Mouse (Mus musculus): ENCODE measurements around the gene Gfm1. TPM values are rescaled to one million over a fixed set of nuclear protein-coding genes. Genes with fewer than 3 reads are reported as not detected.

The Gfm1 gene
- total and polyA plus RNA-seq, 2 experiments from 2014 or later: 26.7 to 30.5 TPM

- TF ChIP-seq CTCF (IDR thresholded peaks at IDR 0.05; ENCODE audit: low read depth): no peak
- H3K4me3 ChIP-seq (ENCODE audit: low read length): no peak overlapping the region
- no peak for DNase-seq (ENCODE audit: low spot score)
- no peaks in the 10 kb centered on the region for H3K36me3 ChIP-seq (ENCODE audit: insufficient read depth, low read length)
- H3K4me1 ChIP-seq (ENCODE audit: insufficient read depth, low read length): no peaks in the 10 kb centered on the region
- 88% methylated on average over 6 of the region's 6 CpGs for WGBS
- no peaks in the 10 kb centered on the region for H3K27me3 ChIP-seq (ENCODE audit: insufficient read depth, low read length)
- H3K9me3 ChIP-seq (ENCODE audit: low read length): no peaks in the 10 kb centered on the region
- no peak for ATAC-seq
- no peak overlapping the region for H3K4me2 ChIP-seq (ENCODE audit: low read depth, low read length)
- no peak overlapping the region for H3K9ac ChIP-seq (replicated peaks; ENCODE audit: low read length)
- no peak overlapping the region for H3K27ac ChIP-seq
These were observed 94.9 kb downstream of the Gfm1 start for GRCm38 (mm10) chr3:67524768-67525167.

Other genes with a start within 250 kb of the Gfm1 start
- 2.1 and 5.5 TPM in 2 replicates for gene Mlf1, start 56.0 kb upstream of the Gfm1 start, total RNA-seq (2014; rRNA removed)
- gene Mlf1, start 56.0 kb upstream of the Gfm1 start, polyA plus RNA-seq (2015; fragmentation: Nextera tagmentation; extraction: Ambion mirVana): 30.2 and 31.1 TPM in 2 replicates
- gene Gm17402, start 54.9 kb upstream of the Gfm1 start, total RNA-seq (2014; rRNA removed): not detected in 2 replicates
- gene Gm17402, start 54.9 kb upstream of the Gfm1 start, polyA plus RNA-seq (2015; fragmentation: Nextera tagmentation; extraction: Ambion mirVana): not detected in 2 replicates
- 71.7 and 78.3 TPM in 2 replicates for gene Lxn, start 33.8 kb downstream of the Gfm1 start, total RNA-seq (2014; rRNA removed)
- 201 and 213 TPM in 2 replicates for gene Lxn, start 33.8 kb downstream of the Gfm1 start, polyA plus RNA-seq (2015; fragmentation: Nextera tagmentation; extraction: Ambion mirVana)
- 0.40 and 0.58 TPM in 2 replicates for gene Rarres1, start 85.4 kb downstream of the Gfm1 start, total RNA-seq (2014; rRNA removed)
- gene Rarres1, start 85.4 kb downstream of the Gfm1 start, polyA plus RNA-seq (2015; fragmentation: Nextera tagmentation; extraction: Ambion mirVana): 2.7 and 3.4 TPM in 2 replicates
- gene Mfsd1, start 152.6 kb downstream of the Gfm1 start, total RNA-seq (2014; rRNA removed): 31.0 and 35.0 TPM in 2 replicates
- gene Mfsd1, start 152.6 kb downstream of the Gfm1 start, polyA plus RNA-seq (2015; fragmentation: Nextera tagmentation; extraction: Ambion mirVana): 32.6 and 36.1 TPM in 2 replicates